Mouse (Mus musculus) olfactory bulb, adult 2 months (tissue): ENCODE measurements around the gene Ceacam20.

Experiments
- CTCF ChIP-seq: fragments of 200-500 bp; IDR thresholded peaks from 2 replicates; pipeline ENCODE4 v1.5.1; 2012; ENCODE audit warnings: low read depth, mild to moderate bottlenecking, low read length, moderate library complexity; ENCODE audit not compliant: insufficient read depth
- POLR2A ChIP-seq: fragments of 200-500 bp; IDR thresholded peaks from 2 replicates; pipeline ENCODE4 v1.6.1; 2012; ENCODE audit warnings: mild to moderate bottlenecking, low read depth, low read length, moderate library complexity; ENCODE audit not compliant: insufficient read depth

DNA sequence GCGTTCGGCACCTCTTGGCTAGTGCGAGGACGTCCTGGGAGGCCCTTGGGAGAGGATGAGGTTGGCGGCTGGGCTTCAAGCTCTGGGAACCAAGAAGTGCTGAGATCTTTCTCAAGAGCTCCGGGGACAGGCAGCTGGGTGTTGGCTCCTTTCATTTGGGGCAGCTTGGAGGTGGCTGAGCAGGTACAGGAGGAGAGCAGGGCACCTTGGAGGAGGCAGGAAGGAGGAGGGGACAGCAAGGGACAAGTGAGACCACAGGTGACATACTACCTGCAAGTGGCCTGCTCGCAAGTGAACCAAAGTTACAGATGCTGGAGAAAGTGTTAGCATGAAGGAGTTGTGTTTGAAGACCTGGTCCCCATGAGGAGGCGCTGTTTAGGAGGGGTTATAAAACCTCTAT lies 20.5 kb upstream of the Ceacam20 start:
- TF ChIP-seq CTCF (no peak), POLR2A (no peak)
